Mouse (Mus musculus) limb, embryonic 13.5 days (tissue): ENCODE results near the gene Klhl15. TPM values are rescaled to one million over a fixed set of nuclear protein-coding genes. Genes with fewer than 3 reads are reported as not detected.

Experiments
- ATAC-seq: fragments of 200-750 bp; cut with Nextera tagmentation; 2 replicates; pipeline ENCODE4 v1.8.0; 2017; ENCODE audit warnings: low read depth, moderate number of reproducible peaks, moderate TSS enrichment; ENCODE audit not compliant: low FRiP score
- H3K27ac ChIP-seq: fragments of 300-500 bp; sonication (generic); 2 replicates; pipeline ENCODE4 v1.5.1; 2015; ENCODE audit warnings: inconsistent platforms, mild to moderate bottlenecking, moderate library complexity
- H3K27me3 ChIP-seq: fragments of 300-500 bp; sonication (generic); 2 replicates; pipeline ENCODE4 v1.6.1; 2015; ENCODE audit warnings: mild to moderate bottlenecking, inconsistent platforms
- H3K36me3 ChIP-seq: fragments of 300-500 bp; sonication (generic); 2 replicates; pipeline ENCODE4 v1.6.1; 2015; ENCODE audit warnings: inconsistent platforms, mild to moderate bottlenecking, moderate library complexity
- H3K4me1 ChIP-seq: fragments of 300-500 bp; sonication (generic); 2 replicates; pipeline ENCODE4 v1.6.1; 2015; ENCODE audit warnings: inconsistent platforms
- H3K4me2 ChIP-seq: fragments of 300-500 bp; sonication (generic); replicated peaks from 2 replicates; pipeline ENCODE4 v1.6.1; 2015; ENCODE audit warnings: inconsistent platforms, mild to moderate bottlenecking, moderate library complexity
- H3K4me3 ChIP-seq: fragments of 300-500 bp; sonication (generic); 2 replicates; pipeline ENCODE4 v1.5.1; 2015; ENCODE audit warnings: moderate library complexity, mild to moderate bottlenecking, inconsistent platforms
- H3K9ac ChIP-seq: fragments of 300-500 bp; sonication (generic); 2 replicates; pipeline ENCODE4 v1.6.1; 2015; ENCODE audit warnings: mild to moderate bottlenecking, inconsistent platforms
- H3K9me3 ChIP-seq: fragments of 300-500 bp; sonication (generic); 2 replicates; pipeline ENCODE4 v1.6.1; 2016; ENCODE audit warnings: inconsistent platforms
- WGBS: fragments of 180-500 bp; shearing (Covaris S2); methylation state at CpG from one replicate; pipeline ENCODE4 v1.1.7; 2015; 5-methylcytosine and 5-hydroxymethylcytosine counted together
- microRNA-seq: library from miRNA; unstranded; fragments of <30 nt; microRNA quantifications from one replicate; pipeline ENCODE4, GENCODE M21; 2016
- polyA plus RNA-seq: library from polyadenylated mRNA; unstranded; fragments of >200 nt; fragmentation: Nextera tagmentation; extraction: Ambion mirVana; gene quantifications from 2 replicates; pipeline ENCODE4 v1.2.1, GENCODE M21; 2015

The Klhl15 gene
- polyA plus RNA-seq, 1 experiment from 2014 or later, result 9.1 TPM

GRCm38 (mm10) chrX:94302928-94303327 is 68.5 kb downstream of the Klhl15 start:
- Histone ChIP-seq H3K9ac (no peak overlapping the region), H3K36me3 (no peaks in the 10 kb centered on the region), H3K4me2 (no peak overlapping the region), H3K4me1 (no peaks in the 10 kb centered on the region), H3K4me3 (no peak overlapping the region), H3K27ac (no peak overlapping the region), H3K27me3 (peaks cover 46% of the 10 kb centered on the region), H3K9me3 (no peaks in the 10 kb centered on the region)
- 43% methylated on average over 2 of the region's 2 CpGs for WGBS
- ATAC-seq, result no peak

GRCm38 (mm10) chrX:94321036-94321902 is 86.9 kb downstream of the Klhl15 start:
- no peaks in the 10 kb centered on the region for H3K36me3 ChIP-seq
- peaks cover 42% of the 10 kb centered on the region for H3K27me3 ChIP-seq
- no peaks in the 10 kb centered on the region for H3K4me1 ChIP-seq
- H3K27ac ChIP-seq, result no peak overlapping the region
- WGBS, result 87% methylated on average over 11 of the region's 11 CpGs
- H3K4me2 ChIP-seq, result no peak overlapping the region
- H3K9ac ChIP-seq, result no peak overlapping the region
- H3K4me3 ChIP-seq, result no peak overlapping the region
- no peak for ATAC-seq
- no peaks in the 10 kb centered on the region for H3K9me3 ChIP-seq

Small RNA genes within 50 kb of the gene (microRNA-seq; reads per million reads assigned to microRNA genes)
- not detected for gene Mir7673

Other genes with a start within 250 kb of the Klhl15 start
- gene Zfx, start 110.9 kb upstream of the Klhl15 start, polyA plus RNA-seq, result 34.0 and 34.9 TPM in 2 replicates
- gene Eif2s3x, start 21.7 kb upstream of the Klhl15 start, polyA plus RNA-seq, result 72.5 and 82.2 TPM in 2 replicates
- 0.10 and 0.13 TPM in 2 replicates for gene Fam90a1b, start 132.2 kb downstream of the Klhl15 start, polyA plus RNA-seq
- 81.5 and 92.3 TPM in 2 replicates for gene Apoo, start 132.5 kb downstream of the Klhl15 start, polyA plus RNA-seq